Mouse (Mus musculus): ENCODE results near the gene Pou3f3. TPM values are rescaled to one million over a fixed set of nuclear protein-coding genes. Genes with fewer than 3 reads are reported as not detected.

The Pou3f3 gene
- polyA plus RNA-seq, 1 experiment from 2014 or later, result 29.3 TPM

GRCm38 (mm10) chr1:42709431-42710160, 14.0 kb downstream of the Pou3f3 start:
- H3K4me1 ChIP-seq (replicated peaks; ENCODE audit: control insufficient read depth, insufficient read depth, low read length), result peaks cover 33% of the 10 kb centered on the region
- H3K9ac ChIP-seq (ENCODE audit: low read length), result peak overlapping the region; percentile 90
- H3K27ac ChIP-seq (ENCODE audit: low read depth, low read length), result 0 out of 2 replicates have a peak overlapping the region, but pooled peaks have one; percentile 0
- peak; percentile 47 for DNase-seq (ENCODE audit: low spot score)
- ATAC-seq (replicated peaks; ENCODE audit: low FRiP score), result no peak
- H3K4me2 ChIP-seq (ENCODE audit: low read depth, low read length, severe bottlenecking), result peak overlapping the region; percentile 75
- H3K4me3 ChIP-seq (ENCODE audit: low read depth, low read length), result peak overlapping the region; percentile 61
- no peaks in the 10 kb centered on the region for H3K9me3 ChIP-seq (ENCODE audit: control insufficient read depth, low read length)
- 11% methylated on average over 7 of the region's 7 CpGs for WGBS
- peaks cover 2% of the 10 kb centered on the region; the same call in 1 of the 2 replicates for H3K27me3 ChIP-seq (ENCODE audit: control insufficient read depth, insufficient read depth, low read length)
- no peaks in the 10 kb centered on the region for H3K36me3 ChIP-seq (ENCODE audit: control insufficient read depth, insufficient read depth, low read length)

GRCm38 (mm10) chr1:42710234-42710633, 14.7 kb downstream of the Pou3f3 start:
- peaks cover 33% of the 10 kb centered on the region for H3K4me1 ChIP-seq (replicated peaks; ENCODE audit: control insufficient read depth, insufficient read depth, low read length)
- peaks cover 2% of the 10 kb centered on the region; the same call in 1 of the 2 replicates for H3K27me3 ChIP-seq (ENCODE audit: control insufficient read depth, insufficient read depth, low read length)
- ATAC-seq (replicated peaks; ENCODE audit: low FRiP score), result no peak
- peak; percentile 38 for DNase-seq (ENCODE audit: low spot score)
- H3K4me2 ChIP-seq (ENCODE audit: low read depth, low read length, severe bottlenecking), result peak overlapping the region; percentile 75
- no peaks in the 10 kb centered on the region for H3K36me3 ChIP-seq (ENCODE audit: control insufficient read depth, insufficient read depth, low read length)
- WGBS, result 11% methylated on average over 4 of the region's 4 CpGs
- H3K9ac ChIP-seq (ENCODE audit: low read length), result peak overlapping the region; percentile 90
- H3K27ac ChIP-seq (ENCODE audit: low read depth, low read length), result no peak overlapping the region
- H3K9me3 ChIP-seq (ENCODE audit: control insufficient read depth, low read length), result no peaks in the 10 kb centered on the region
- H3K4me3 ChIP-seq (ENCODE audit: low read depth, low read length), result peak overlapping the region; percentile 61

- ATAC-seq (replicated peaks; ENCODE audit: low FRiP score) (no peak), DNase-seq (ENCODE audit: low spot score) (peak; percentile 52)
- H3K27ac ChIP-seq (ENCODE audit: low read depth, low read length), result peak overlapping the region; percentile 60; the same call in 1 of the 2 replicates
- no peaks in the 10 kb centered on the region for H3K9me3 ChIP-seq (ENCODE audit: control insufficient read depth, low read length)
- peak overlapping the region; percentile 61 for H3K4me3 ChIP-seq (ENCODE audit: low read depth, low read length)
- no peaks in the 10 kb centered on the region for H3K36me3 ChIP-seq (ENCODE audit: control insufficient read depth, insufficient read depth, low read length)
- peaks cover 26% of the 10 kb centered on the region for H3K4me1 ChIP-seq (replicated peaks; ENCODE audit: control insufficient read depth, insufficient read depth, low read length)
- 4% methylated on average over 2 of the region's 2 CpGs for WGBS
- H3K27me3 ChIP-seq (ENCODE audit: control insufficient read depth, insufficient read depth, low read length), result peaks cover 2% of the 10 kb centered on the region; the same call in 1 of the 2 replicates
- H3K9ac ChIP-seq (ENCODE audit: low read length), result peak overlapping the region; percentile 90
- peak overlapping the region; percentile 75 for H3K4me2 ChIP-seq (ENCODE audit: low read depth, low read length, severe bottlenecking)
Measured at GRCm38 (mm10) chr1:42710995-42711394, 15.4 kb downstream of the Pou3f3 start.

- Histone ChIP-seq H3K4me3 (ENCODE audit: low read depth, low read length) (peak overlapping the region; percentile 61), H3K4me1 (replicated peaks; ENCODE audit: control insufficient read depth, insufficient read depth, low read length) (peaks cover 23% of the 10 kb centered on the region), H3K9ac (ENCODE audit: low read length) (peak overlapping the region; percentile 90), H3K36me3 (ENCODE audit: control insufficient read depth, insufficient read depth, low read length) (no peaks in the 10 kb centered on the region), H3K9me3 (ENCODE audit: control insufficient read depth, low read length) (no peaks in the 10 kb centered on the region), H3K27ac (ENCODE audit: low read depth, low read length) (peak overlapping the region; percentile 70), H3K4me2 (ENCODE audit: low read depth, low read length, severe bottlenecking) (peak overlapping the region; percentile 75), H3K27me3 (ENCODE audit: control insufficient read depth, insufficient read depth, low read length) (peaks cover 2% of the 10 kb centered on the region; the same call in 1 of the 2 replicates)
- DNase-seq (ENCODE audit: low spot score), result peak; percentile 61
- 2% methylated on average over 8 of the region's 8 CpGs for WGBS
- ATAC-seq (replicated peaks; ENCODE audit: low FRiP score), result 0 out of 2 replicates have a peak, but pooled peaks have one; percentile 1
Measured at GRCm38 (mm10) chr1:42711456-42712310, 16.1 kb downstream of the Pou3f3 start.

- H3K4me1 ChIP-seq (replicated peaks; ENCODE audit: control insufficient read depth, insufficient read depth, low read length), result peaks cover 17% of the 10 kb centered on the region; the same call in 1 of the 2 replicates
- no peaks in the 10 kb centered on the region for H3K36me3 ChIP-seq (ENCODE audit: control insufficient read depth, insufficient read depth, low read length)
- peak overlapping the region; percentile 70; the same call in 1 of the 2 replicates for H3K27ac ChIP-seq (ENCODE audit: low read depth, low read length)
- H3K4me2 ChIP-seq (ENCODE audit: low read depth, low read length, severe bottlenecking), result peak overlapping the region; percentile 75
- peak overlapping the region; percentile 61 for H3K4me3 ChIP-seq (ENCODE audit: low read depth, low read length)
- peak overlapping the region; percentile 90 for H3K9ac ChIP-seq (ENCODE audit: low read length)
- DNase-seq (ENCODE audit: low spot score), result peak; percentile 9
- peaks cover 2% of the 10 kb centered on the region; the same call in 1 of the 2 replicates for H3K27me3 ChIP-seq (ENCODE audit: control insufficient read depth, insufficient read depth, low read length)
- no peaks in the 10 kb centered on the region for H3K9me3 ChIP-seq (ENCODE audit: control insufficient read depth, low read length)
- 2% methylated on average over 4 of the region's 4 CpGs for WGBS
- ATAC-seq (replicated peaks; ENCODE audit: low FRiP score), result no peak
Measured at GRCm38 (mm10) chr1:42712311-42712690, 16.7 kb downstream of the Pou3f3 start.

- Histone ChIP-seq H3K27me3 (ENCODE audit: control insufficient read depth, insufficient read depth, low read length) (no peaks in the 10 kb centered on the region), H3K27ac (ENCODE audit: low read depth, low read length) (peak overlapping the region; percentile 88), H3K9ac (ENCODE audit: low read length) (peak overlapping the region; percentile 90), H3K4me2 (ENCODE audit: low read depth, low read length, severe bottlenecking) (peak overlapping the region; percentile 75), H3K36me3 (ENCODE audit: control insufficient read depth, insufficient read depth, low read length) (no peaks in the 10 kb centered on the region), H3K9me3 (ENCODE audit: control insufficient read depth, low read length) (no peaks in the 10 kb centered on the region), H3K4me3 (ENCODE audit: low read depth, low read length) (peak overlapping the region; percentile 61), H3K4me1 (replicated peaks; ENCODE audit: control insufficient read depth, insufficient read depth, low read length) (peaks cover 14% of the 10 kb centered on the region; the same call in 1 of the 2 replicates)
- WGBS, result under 1% methylated on average over 46 of the region's 46 CpGs
- ATAC-seq (replicated peaks; ENCODE audit: low FRiP score) (peak; percentile 60), DNase-seq (ENCODE audit: low spot score) (peak; percentile 81)
Measured at GRCm38 (mm10) chr1:42713104-42713932, 17.8 kb downstream of the Pou3f3 start.

- ATAC-seq (replicated peaks; ENCODE audit: low FRiP score) (peak; percentile 72), DNase-seq (ENCODE audit: low spot score) (peak; percentile 88)
- Histone ChIP-seq H3K4me3 (ENCODE audit: low read depth, low read length) (peak overlapping the region; percentile 61), H3K27ac (ENCODE audit: low read depth, low read length) (peak overlapping the region; percentile 88), H3K27me3 (ENCODE audit: control insufficient read depth, insufficient read depth, low read length) (no peaks in the 10 kb centered on the region), H3K4me1 (replicated peaks; ENCODE audit: control insufficient read depth, insufficient read depth, low read length) (peaks cover 14% of the 10 kb centered on the region; the same call in 1 of the 2 replicates), H3K9ac (ENCODE audit: low read length) (peak overlapping the region; percentile 90), H3K4me2 (ENCODE audit: low read depth, low read length, severe bottlenecking) (peak overlapping the region; percentile 75), H3K9me3 (ENCODE audit: control insufficient read depth, low read length) (no peaks in the 10 kb centered on the region), H3K36me3 (ENCODE audit: control insufficient read depth, insufficient read depth, low read length) (no peaks in the 10 kb centered on the region)
- WGBS, result 1% methylated on average over 24 of the region's 31 CpGs
Measured at GRCm38 (mm10) chr1:42714016-42714931, 18.7 kb downstream of the Pou3f3 start.
